Mouse (Mus musculus) ES-E14 (cell line): ENCODE data around the gene Neurod1. TPM values are rescaled to one million over a fixed set of nuclear protein-coding genes. Genes with fewer than 3 reads are reported as not detected.

Source experiments
- DNase-seq: peaks from one replicate; pipeline ENCODE4 v3.0.0-alpha.2; 2013; ENCODE audit warnings: low read depth, low spot score
- H3K27ac ChIP-seq: 2 replicates; pipeline ENCODE4 v1.5.1; 2012; ENCODE audit warnings: low read depth, mild to moderate bottlenecking, low read length, moderate library complexity, mixed read lengths; ENCODE audit not compliant: poor library complexity, insufficient read depth, severe bottlenecking
- H3K36me3 ChIP-seq: 2 replicates; pipeline ENCODE4 v1.6.1; 2012; ENCODE audit warnings: mild to moderate bottlenecking, low read length, moderate library complexity, mixed read lengths; ENCODE audit not compliant: control insufficient read depth, poor library complexity, insufficient read depth, severe bottlenecking
- H3K4me1 ChIP-seq, 2 experiments: fragments of 150-350 bp in 1 of 2; sonication (generic) in 1 of 2; 2 replicates each; pipeline ENCODE4 v1.6.1; 2012; ENCODE audit warnings: low read length in 2 of 2, mild to moderate bottlenecking in 1 of 2, mixed read lengths in 1 of 2; ENCODE audit not compliant: control insufficient read depth in 2 of 2, insufficient read depth in 2 of 2, poor library complexity in 1 of 2
- H3K4me3 ChIP-seq, 2 experiments: fragments of 150-350 bp in 1 of 2; sonication (generic) in 1 of 2; 2 replicates each; pipeline ENCODE4 v1.5.1; 2012; ENCODE audit warnings: low read length in 2 of 2, low read depth in 1 of 2, mild to moderate bottlenecking in 1 of 2, mixed read lengths in 1 of 2; ENCODE audit not compliant: insufficient read depth in 1 of 2, poor library complexity in 1 of 2, severe bottlenecking in 1 of 2
- H3K9ac ChIP-seq: 2 replicates; pipeline ENCODE4 v1.6.1; 2012; ENCODE audit warnings: low read depth, mild to moderate bottlenecking, low read length, mixed read lengths; ENCODE audit not compliant: poor library complexity, insufficient read depth, severe bottlenecking
- H3K9me3 ChIP-seq: fragments of 150-350 bp; sonication (generic); 2 replicates; pipeline ENCODE4 v1.6.1; 2012; ENCODE audit warnings: low read depth, mild to moderate bottlenecking, low read length; ENCODE audit not compliant: control insufficient read depth, insufficient read depth
- CHD2 ChIP-seq: IDR thresholded peaks from 2 replicates; pipeline ENCODE4 v1.6.1; 2014; ENCODE audit warnings: mild to moderate bottlenecking, low read depth, low read length, inconsistent platforms
- HCFC1 ChIP-seq: IDR thresholded peaks from 2 replicates; pipeline ENCODE4 v1.6.1; 2012; ENCODE audit warnings: low read length, inconsistent platforms, borderline replicate concordance; ENCODE audit not compliant: insufficient read depth
- MAFK ChIP-seq: IDR thresholded peaks from 2 replicates; pipeline ENCODE4 v1.6.1; 2014; ENCODE audit warnings: mild to moderate bottlenecking, low read depth, low read length, inconsistent platforms; ENCODE audit not compliant: insufficient read depth
- ZC3H11A ChIP-seq: IDR thresholded peaks from 2 replicates; pipeline ENCODE4 v1.6.1; 2012; ENCODE audit warnings: low read depth, mild to moderate bottlenecking, inconsistent platforms, low read length, borderline replicate concordance
- ZNF384 ChIP-seq: IDR thresholded peaks from 2 replicates; pipeline ENCODE4 v1.6.1; 2012; ENCODE audit warnings: low read depth, low read length, inconsistent platforms
- in situ Hi-C, 2 experiments: fragments of 600-800 bp; cut with MboI; formaldehyde crosslinking; loops; one replicate each; pipeline ENCODE4 v1.15.1; 2025; ENCODE audit warnings: low sequenced_read_pairs in 2 of 2, inconsistent platforms in 1 of 2; ENCODE audit not compliant: unreplicated experiment in 2 of 2
- total RNA-seq: library from RNA; depleted of rRNA; stranded (reverse); fragments of 300-350 nt; gene quantifications from 2 replicates; pipeline ENCODE4 v1.2.3, GENCODE M21; 2012

Neurod1 gene
- total RNA-seq, 1 experiment, result 1.3 TPM

DNA sequence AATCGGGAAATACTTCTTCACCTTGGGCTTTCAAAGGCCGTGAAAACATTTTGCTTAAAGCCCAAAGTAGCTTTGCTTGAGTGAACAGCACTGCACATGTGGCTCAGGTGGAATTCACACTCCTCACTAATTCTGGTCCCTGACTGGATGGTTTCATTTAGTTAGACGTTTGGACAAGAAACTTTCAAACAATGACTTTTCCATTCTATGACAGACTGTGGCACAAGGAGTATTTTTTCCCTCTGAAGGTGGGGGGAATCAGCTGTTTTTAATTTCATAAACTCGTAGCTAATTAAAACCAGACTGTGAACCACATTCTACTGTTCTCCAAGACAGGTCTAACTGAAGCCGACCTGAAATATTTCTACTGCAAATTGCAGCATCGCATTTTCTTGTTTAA, 28.5 kb downstream of the Neurod1 start:
- Histone ChIP-seq H3K36me3 (no peaks in the 10 kb centered on the region), H3K4me1 (peaks cover 3 to 12% of the 10 kb centered on the region in 2 experiments; a peak in 2 of 4 replicates), H3K4me3 (peak overlapping the region in 1 of 2 experiments; percentile 84; a peak in 2 of 4 replicates), H3K9ac (no peak overlapping the region), H3K9me3 (no peaks in the 10 kb centered on the region), H3K27ac (no peak overlapping the region)
- in situ Hi-C loops, result no loop called here
- no peak for DNase-seq
- no peak for TF ChIP-seq HCFC1
- TF ChIP-seq CHD2, result no peak
- TF ChIP-seq MAFK, result no peak
- TF ChIP-seq ZC3H11A, result no peak
- no peak for TF ChIP-seq ZNF384

DNA sequence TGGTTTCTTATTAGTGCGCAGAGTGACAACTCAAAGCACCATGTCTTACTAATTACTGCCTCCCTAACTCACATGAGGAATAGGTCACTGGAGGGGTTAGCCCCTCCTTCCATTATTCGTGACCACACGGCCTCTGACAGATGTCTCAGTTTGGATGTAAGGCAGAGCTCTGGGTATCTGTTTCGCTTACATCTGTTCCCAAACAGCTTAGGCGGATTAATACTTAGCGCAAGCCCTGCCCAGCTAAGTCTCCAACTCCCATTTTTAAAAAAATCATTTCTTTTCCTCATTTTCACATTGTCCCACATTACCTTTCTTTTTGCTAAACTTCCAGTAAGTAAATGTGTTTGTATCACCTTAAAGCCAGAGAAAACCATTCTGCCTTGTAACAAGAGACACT, 34.9 kb downstream of the Neurod1 start:
- no peak for DNase-seq
- TF ChIP-seq ZC3H11A, result no peak
- no peak for TF ChIP-seq MAFK
- TF ChIP-seq ZNF384, result no peak
- TF ChIP-seq HCFC1, result no peak
- no peak for TF ChIP-seq CHD2
- in situ Hi-C loops, result no loop called here

DNA sequence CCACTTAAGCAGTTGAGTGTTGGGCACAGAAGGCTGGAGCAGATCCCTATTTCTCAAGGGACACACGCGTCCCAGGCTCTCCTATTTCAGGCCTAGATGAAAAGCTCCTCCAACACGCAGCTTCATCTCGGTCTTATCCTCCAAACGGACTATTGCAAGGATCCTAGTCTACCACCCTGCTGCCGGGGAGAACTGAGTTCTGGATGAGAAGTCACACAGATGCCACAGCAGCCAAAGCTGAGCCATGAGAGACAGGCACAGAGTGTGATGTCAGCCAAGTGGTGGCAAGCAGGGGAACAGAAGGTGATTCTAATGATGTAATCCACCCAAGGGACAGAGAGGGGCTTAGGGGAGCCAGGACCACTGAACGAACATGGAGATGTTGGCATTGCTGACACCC, 42.0 kb downstream of the Neurod1 start:
- DNase-seq, result no peak
- Histone ChIP-seq H3K9me3 (no peaks in the 10 kb centered on the region), H3K9ac (no peak overlapping the region), H3K4me1 (no peaks in the 10 kb centered on the region), H3K36me3 (no peaks in the 10 kb centered on the region), H3K27ac (no peak overlapping the region), H3K4me3 (no peak overlapping the region)
- TF ChIP-seq ZC3H11A, result no peak
- TF ChIP-seq MAFK, result no peak
- TF ChIP-seq CHD2, result no peak
- in situ Hi-C loops, result no loop called here

More for the DNA sequence above, 34.9 kb downstream of the Neurod1 start:
- Histone ChIP-seq H3K4me1 (no peaks in the 10 kb centered on the region), H3K9me3 (no peaks in the 10 kb centered on the region), H3K4me3 (no peak overlapping the region), H3K27ac (no peak overlapping the region), H3K9ac (no peak overlapping the region), H3K36me3 (no peaks in the 10 kb centered on the region)

DNA sequence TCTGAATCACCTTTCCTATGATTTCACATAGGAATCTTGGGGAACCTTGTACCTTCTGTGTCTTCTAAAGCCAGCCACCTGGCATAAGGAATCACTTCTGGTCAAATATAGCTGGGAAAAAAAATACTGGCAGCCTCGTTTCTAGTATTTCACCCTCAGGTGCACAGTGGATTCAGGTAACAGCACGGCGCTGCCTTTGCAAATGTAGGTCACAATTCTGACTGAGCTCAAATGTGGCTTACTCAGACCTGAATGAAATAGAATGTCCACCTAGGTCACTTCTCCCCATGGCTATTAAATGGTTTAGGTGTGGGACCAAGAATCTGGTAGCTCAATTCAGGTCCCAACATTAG, 45.7 kb downstream of the Neurod1 start:
- in situ Hi-C loops, result no loop called here
- H3K36me3 ChIP-seq, result no peaks in the 10 kb centered on the region
- no peak for TF ChIP-seq ZNF384
- TF ChIP-seq MAFK, result no peak
- TF ChIP-seq CHD2, result no peak

DNA sequence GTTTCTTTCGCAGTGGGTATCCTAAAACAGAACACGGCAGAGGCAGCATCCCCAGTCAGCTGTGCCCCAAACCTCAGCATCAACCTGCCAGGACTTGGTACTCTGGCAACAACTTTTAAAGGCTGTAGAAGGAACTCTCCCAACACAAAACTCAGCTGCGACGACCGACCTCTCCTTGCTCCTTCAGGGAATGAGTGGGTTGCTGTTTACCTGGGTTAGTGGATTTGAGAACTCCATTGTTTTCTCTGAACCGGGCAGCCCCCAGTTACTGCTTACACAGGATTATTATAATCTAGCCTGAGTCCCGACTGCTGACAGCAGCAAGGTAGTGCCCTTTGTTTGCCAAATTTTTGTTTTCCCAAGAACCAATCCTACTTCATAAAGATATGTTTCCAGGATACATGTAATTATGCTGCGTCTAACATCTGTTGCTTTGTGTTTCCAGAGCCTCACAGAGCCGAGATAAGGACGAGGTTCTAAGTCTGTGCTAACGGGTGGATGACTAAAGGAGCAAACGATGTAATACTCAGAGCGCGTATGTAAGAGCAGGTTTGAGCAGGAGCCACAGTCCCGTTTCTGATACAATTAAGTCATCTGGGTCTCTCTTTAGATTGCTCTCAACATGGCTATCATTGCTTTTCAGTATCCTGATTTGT, 46.2 kb downstream of the Neurod1 start:
- in situ Hi-C loops, result no loop called here

More for the DNA sequence above, 45.7 kb downstream of the Neurod1 start:
- H3K9ac ChIP-seq, result no peak overlapping the region
- H3K4me3 ChIP-seq, result no peak overlapping the region
- H3K27ac ChIP-seq, result no peak overlapping the region
- no peak for DNase-seq
- H3K9me3 ChIP-seq, result no peaks in the 10 kb centered on the region
- no peaks in the 10 kb centered on the region for H3K4me1 ChIP-seq

More for the DNA sequence above, 46.2 kb downstream of the Neurod1 start:
- Histone ChIP-seq H3K9ac (no peak overlapping the region), H3K4me1 (no peaks in the 10 kb centered on the region), H3K9me3 (no peaks in the 10 kb centered on the region), H3K36me3 (no peaks in the 10 kb centered on the region), H3K27ac (no peak overlapping the region), H3K4me3 (no peak overlapping the region)
- no peak for TF ChIP-seq HCFC1
- TF ChIP-seq CHD2, result no peak
- DNase-seq, result no peak
